Mouse (Mus musculus): Measurements from ENCODE around the gene C530025M09Rik.
A peak's percentile ranks its signal among the peaks of the same experiment; 100 is the strongest.

The C530025M09Rik gene

DNA sequence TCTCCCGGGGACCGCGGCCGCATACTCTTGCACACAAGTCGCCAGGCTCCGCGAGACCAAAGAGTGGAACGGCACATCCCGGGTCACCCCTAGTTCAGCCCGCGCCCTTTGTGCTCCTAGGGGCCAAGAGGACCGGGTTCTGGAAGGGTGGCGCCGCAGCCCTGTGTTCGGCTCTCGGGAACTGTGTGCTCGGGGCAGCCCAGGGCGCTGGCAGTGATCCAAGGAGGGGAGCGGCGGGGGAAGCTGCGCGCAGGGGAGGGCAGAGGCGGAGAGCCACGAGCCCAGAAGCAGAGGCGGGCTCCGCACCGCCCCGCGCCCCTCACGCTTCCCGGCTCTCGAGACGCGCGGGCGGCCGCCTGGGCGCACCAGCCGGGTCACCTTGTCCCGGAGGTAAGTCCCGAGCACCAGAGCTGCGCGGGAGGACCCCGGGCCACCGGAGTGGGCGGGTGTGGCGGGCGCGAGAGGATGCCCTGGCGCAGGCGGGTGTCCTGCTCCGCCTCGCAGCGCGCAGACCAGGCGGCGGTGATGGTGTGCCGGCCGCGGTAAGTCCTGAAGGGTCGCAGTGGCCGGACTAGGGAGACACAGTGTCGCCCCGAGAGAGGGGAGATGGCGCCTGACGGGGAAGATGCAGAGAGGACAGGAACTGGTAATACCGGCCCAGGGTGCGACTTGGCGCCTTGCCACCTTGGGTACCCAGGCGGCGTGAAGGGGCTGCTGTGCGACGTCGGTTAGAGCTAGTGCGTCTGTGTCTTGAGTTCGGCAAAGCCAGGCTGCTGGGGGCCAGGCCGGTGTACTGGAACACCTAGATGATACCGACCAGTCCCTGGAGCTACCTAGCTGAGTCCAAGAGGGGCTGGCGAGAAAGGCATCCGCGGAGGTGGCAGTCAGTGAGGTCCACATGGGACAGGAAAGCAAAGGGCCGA, at the start of gene C530025M09Rik:
Gene C530025M09Rik (minus strand): TSS at position 678 of the 923 bp plus-strand sequence.
- DNase-seq: peak; percentile 11

DNA sequence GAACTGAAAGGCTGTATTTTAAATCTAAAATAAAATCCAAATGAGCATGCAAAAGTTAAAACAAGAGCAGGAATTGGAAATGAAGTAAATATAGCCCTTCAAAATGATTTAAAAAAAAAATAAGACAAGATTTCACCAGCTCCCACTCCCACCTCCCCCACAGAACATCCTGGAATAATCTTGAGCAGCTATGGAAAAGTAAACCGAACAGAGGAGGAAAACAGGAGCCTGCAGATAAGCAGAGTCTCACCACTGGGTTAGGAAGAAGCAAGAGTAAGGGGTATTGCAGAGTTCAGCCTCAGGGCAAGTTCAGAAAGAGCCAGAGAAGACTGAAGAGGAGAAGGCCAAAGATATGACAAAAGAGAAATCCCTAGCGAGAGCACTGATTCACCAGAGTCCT, 46.9 kb upstream of the C530025M09Rik start:
- DNase-seq: no peak

DNA sequence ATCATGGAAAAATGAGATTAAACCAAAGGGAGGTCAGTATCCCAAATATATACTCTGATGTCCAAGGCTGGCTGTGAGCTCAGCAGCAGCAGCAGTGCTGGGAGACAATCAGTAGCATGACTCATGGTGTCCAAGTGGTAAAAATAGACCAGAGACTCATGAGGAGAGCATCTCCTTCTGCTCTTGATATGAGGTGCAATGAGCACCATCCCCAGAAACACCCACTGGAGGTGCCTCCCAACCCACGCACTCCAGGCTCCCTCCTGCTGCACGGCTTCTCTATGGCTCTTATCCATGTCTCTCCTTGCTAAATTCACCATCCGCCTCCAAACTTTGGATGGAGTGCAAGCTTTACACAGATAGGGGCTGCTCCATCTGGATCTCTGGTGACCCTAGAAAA, 42.3 kb upstream of the C530025M09Rik start:
- no peak for DNase-seq

DNA sequence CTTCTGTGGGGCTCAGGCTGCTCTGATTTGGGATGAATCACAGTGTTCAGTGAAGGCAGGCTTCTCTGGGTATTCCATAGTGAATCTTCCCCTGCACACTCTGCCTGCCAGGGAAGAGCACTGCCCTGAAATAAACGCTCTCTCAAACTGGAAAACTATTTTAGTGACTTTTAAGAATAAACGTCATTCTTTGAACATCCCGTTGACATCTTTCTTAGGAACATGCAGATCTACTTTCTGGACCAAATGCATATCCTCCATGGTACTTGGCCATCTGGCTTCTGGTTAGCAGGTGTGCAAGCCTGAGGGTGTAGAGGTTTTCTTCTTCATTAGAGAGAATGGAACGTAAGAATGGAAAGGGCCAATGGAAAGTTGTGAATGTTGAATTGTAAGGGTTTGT, 41.5 kb upstream of the C530025M09Rik start:
- DNase-seq: no peak

DNA sequence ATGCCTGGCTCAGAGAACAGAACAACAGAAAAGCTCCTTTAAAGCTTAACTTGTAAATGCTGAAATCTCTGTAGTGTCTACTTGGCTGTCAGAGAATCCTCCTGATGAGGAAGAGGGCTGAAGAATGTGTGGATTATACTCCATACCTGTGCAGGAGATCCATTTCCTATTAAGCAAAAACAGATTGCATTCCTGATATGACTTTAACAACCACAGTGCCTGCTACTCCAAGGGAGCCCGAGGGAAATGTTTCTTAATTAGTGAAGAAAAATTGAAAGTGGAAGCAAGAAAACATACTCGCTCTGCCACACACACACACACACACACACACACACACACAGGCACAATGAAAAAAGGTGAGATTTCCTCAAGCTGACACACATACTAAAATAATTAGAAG, 39.5 kb upstream of the C530025M09Rik start:
- DNase-seq: no peak

DNA sequence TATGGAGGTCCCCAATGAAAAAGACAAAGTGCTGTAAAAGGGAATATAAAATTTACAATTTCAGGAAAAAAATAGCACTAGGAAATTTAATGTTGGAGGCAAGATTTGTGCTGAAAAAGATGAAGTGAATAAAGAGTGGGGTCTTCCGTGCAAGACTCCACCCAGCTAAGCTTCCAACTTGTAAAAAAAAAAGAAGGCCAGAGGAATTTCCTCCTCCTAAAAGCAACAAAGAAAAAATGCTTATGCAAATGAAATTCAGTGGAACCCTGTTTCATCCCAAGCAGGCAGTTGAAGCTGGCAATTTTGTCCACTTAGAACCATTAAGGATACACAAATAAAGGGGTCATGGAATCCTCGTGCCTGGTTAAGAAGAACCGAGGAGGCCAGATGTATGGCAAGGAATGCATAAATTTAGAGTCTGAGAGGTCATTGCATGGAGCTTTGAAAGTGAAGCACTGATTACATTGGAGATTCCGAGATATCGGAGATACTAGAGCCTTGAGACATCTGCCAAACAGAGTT, 35.0 kb upstream of the C530025M09Rik start:
- DNase-seq: no peak

DNA sequence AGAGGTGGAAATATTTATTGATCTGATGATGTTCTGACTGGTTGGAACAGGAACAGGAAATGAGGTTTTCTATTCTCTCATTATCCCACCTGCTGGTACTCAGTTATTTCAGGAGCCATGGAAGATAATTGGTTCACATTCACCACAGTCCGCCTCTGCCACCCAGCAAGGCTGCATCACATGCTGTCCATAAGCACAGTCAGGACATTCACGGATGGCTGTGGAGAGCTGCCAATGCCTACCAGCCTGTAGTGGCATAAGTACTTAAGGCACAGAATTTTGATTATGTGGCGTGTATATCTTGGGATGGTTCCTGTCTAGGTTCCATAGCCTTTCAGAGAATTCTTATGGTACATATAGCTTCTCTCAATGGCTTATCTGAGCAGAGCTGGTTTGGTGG, 30.0 kb upstream of the C530025M09Rik start:
- DNase-seq: no peak

DNA sequence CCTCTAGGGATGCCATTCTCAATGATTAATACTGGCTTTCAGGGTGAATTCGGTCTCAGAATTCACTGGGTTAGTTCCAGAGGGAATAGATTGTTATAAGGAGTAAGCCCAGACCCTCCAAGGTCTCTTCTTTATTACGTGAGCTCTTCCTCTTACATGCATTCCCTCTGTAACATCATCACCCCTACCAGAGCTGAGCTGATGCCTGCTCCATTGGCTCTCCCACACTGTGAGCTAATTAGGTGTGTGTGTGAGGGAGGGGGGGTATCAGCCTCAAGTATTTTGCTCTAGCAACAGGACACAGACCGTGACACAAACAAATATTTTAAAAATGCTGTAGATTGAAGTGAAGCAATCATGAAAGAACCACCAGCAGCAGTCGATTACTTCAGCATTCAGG, 17.8 kb upstream of the C530025M09Rik start:
- no peak for DNase-seq

DNA sequence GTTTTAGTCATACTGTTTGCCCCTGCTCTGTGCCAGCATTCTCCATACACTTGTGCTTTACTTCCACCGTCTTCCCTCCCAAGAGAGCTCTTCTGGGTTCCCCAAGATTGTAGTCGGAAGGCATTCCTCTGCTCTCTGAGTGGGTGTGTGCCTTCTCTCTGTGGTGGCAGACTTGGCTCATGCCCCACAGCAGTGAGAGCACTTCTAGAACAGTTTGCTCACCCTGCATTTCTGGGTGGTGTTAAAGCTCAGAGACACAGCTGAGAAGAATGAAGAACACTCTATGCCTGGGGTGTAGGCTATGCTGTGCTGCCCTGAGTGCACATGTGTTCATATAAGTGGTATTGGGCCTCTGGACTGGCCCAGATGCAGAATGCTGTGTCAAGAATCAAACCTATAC, 13.6 kb upstream of the C530025M09Rik start:
- DNase-seq: peak; percentile 48

DNA sequence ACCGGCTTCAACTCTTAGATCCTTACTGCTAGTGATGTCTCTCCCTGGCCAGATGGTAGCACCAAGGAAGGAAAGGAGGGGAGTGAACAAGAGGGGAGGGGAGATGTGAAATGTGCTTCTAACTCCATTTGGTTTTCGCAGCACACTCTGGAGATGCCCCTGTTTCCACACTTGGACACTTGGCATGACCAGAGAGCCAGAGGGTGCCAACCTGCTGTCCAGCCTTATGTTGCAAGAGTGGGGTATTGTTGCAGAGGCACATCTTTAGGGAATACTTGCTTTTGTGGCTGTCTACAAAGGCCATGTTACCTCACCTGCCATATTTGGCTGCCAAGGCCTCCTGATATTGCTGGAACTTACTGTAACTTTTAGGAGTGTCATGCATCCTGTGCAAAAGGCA, 8.7 kb upstream of the C530025M09Rik start:
- DNase-seq: no peak

DNA sequence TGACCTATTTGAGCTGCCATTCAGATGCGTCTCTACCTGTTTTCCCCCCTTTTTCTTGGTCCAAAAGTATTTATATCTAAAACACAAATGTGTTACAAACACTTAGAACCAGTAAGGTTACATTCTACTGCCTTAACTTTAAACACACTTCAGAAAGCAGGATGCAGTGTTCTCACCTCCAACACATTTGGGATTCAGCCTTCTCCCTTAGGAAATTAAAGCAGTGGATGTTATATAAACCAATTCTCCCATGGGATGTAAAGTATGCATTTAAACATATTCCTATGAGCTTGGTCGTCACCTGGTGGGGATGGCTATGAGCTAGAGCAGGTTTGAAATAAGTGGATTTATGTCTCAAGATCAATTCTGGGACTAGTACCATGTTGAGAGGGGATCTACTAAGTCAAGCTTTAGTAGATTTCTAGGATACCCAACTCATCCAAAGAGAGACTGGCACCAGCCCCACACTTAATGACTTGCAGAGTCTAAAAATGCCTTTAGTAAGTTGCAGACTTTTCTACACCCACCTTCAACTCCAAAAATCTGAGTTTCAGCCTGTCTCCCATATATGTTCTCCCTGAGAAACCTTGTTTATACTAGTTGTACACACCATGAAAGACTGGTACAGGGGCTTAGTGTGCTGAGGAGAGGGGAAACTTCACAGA, 5.6 kb upstream of the C530025M09Rik start:
- no peak for DNase-seq

DNA sequence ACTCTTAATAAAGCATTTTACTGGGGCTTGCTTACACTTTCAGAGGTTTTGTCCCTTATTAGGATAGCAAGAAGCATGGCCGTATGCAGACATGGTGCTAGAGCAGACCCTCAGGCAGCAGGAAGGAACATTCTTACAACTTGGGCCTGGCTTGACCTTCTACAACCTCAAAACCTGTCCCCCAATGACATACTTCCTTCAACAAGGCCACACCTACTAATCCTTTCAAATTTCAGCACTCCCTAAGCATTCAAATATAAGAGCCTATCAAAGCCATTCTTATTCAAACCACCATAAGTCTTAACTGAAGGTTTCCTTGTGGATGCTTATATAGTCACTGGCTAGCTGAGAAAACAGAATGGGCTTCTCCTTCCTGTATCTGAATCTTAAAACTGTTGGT, 4.1 kb upstream of the C530025M09Rik start:
- no peak for DNase-seq

DNA sequence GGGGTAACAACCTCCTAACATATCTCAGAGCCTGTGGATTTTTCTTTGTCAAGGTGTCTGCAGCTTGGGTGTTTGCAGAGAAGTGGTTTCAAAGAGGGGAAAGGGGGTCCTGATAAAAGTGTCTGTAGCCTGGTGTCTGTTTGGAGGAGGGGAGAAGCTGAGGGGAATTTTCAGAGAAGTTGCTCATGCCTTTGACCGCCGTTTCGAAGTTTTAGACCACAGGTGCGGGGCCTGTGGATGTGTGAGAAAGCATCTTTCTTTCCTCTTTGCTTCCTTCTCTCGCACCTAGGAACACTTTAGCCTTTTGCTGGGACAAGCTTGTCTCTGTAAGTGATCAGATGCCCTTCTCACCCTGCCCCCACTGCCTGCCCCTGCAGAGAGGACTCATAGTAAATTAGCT, 1.3 kb upstream of the C530025M09Rik start:
- no peak for DNase-seq

DNA sequence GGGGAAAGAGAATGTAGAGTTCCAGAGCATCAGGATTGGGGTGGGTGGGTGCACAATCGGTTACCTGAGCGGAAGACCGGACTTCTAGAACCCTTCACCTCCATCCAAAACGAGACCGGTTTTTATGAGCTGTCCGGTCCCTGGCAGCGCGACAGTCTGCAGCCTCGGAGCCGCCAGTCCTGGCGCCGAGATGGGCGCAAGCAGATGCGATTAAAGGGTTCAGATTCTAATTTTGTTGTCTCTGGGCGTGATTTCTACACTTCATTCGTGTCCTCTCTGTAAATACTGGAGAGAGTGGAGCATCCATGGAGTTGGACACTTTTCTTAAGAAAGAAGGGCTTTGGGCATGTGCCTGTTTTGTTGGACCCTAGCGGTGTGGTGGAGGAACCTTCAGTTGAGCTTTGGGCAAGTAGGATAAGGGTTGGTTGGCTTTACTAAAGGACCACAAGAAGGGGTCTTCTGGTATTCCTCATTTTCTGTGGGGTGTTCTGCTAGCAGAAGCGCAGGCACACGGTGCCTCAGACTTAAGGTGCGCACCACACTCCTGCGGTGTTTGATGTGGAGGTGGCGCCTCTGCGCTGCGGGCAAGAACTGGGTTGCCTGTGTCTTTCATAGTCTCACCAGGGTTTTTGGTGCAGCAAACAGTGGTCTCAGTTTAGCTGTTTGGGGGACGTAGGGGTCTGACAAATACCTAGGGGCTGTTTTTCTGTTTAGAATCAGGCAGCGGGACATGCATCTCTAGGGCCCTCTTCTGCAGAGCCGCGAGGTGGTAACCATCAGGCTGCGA, 639 bp upstream of the C530025M09Rik start:
- DNase-seq: no peak

DNA sequence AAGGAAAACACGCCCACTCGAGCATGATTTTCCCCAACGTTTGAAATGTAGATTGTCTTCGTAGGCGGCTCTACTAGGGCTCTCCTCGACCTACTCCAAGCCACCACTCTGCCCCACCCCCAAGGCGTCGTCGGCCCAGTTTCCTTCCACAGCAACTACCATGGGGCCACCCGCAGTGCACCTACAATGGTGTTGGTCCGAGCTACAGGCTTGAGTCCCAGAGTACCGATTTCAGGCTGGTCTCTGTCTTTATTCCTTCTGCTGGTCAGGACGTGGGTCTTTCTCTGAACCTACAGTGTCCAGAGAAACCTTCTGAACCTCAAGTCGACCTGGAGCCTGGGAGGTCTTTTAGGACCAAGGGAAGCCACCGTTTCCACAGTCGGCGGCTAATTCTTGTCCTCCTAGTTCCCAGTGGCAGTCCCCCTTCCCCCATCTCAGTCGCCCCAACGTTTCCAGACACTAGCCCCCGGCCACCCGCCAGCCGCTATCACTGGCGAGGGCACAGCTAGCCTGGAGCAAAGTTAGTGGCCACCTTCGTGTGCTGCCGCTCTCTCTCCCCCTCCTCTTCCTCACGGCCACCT, 968 bp downstream of the C530025M09Rik start:
- no peak for DNase-seq

DNA sequence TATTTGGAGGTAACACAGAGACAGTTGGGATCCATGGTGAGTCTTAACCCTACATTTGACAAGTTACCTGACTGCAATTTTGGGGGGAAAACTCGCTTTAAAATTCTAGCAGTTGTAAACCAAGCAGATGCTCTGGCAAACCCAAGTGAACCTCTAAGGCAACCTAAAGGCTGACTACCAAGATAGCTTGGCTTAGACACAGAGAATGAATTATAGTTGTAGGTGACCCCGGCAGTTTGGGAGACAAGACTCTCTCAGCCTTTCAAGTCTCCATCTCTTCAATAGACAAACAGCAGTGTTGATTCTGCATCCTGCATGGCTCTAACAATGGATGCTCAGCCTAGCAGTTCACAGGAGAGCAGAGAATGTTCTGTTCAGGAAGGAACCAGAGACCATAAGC, 2.1 kb downstream of the C530025M09Rik start, which contains the start of gene Syndig1:
Gene Syndig1 (plus strand): TSS at position 301 of the 400 bp plus-strand sequence.
- DNase-seq: no peak

DNA sequence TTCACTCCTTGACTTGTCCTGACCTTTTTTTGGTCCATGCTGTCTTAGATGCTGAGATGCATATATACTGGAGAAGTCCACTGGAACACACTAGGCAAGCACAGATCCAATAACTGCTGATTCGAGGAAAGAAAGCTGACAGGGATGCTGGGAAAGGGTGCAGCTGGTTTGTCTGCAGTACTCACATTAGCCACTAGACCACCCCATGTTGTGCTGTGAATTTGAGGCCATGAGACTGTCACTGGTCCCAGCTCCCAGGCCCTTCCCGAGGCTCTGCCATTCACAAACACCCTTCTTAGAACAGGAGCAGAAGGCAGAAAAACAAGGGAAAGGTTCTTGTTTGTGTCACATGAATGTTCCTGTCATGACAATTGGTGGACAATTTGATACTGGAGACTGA, 10.8 kb downstream of the C530025M09Rik start:
- no peak for DNase-seq

DNA sequence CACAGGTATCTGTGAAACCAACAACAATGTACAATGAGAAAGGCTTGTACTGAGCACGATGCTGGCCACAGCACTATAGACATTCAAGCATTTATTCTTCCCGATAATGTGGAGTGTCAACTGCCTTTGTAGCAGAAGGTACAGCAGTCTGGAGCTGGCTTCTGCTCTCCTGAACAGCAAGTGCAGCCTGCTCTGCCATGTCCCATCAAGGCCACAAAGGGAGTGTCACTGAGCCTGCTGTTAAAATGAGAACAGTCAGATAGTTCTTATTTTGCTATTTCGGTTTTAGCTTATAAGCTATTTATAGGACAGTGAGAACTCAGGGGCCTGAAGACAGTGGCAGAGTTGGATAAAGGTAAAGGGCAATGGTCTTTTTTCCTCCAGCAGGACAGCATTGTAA, 11.3 kb downstream of the C530025M09Rik start:
- no peak for DNase-seq

DNA sequence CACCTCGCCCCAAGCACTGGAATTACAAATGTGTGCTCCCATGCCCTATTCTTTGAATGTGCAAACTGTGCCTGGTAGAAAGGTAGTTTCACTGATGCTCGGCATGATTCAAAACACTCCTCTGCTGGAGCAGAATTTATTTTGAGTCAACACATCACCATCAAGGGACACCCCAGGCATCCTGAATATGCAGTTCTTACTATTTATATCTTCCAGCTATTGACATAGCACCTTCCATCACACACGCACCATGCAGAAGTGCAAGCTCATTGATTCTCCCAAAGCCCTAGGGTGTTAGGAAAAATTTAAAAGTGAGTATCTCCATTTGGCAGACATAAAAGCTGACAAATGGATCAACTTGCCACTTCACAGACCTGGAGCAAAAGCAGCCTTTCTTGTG, 12.6 kb downstream of the C530025M09Rik start:
- DNase-seq: no peak

DNA sequence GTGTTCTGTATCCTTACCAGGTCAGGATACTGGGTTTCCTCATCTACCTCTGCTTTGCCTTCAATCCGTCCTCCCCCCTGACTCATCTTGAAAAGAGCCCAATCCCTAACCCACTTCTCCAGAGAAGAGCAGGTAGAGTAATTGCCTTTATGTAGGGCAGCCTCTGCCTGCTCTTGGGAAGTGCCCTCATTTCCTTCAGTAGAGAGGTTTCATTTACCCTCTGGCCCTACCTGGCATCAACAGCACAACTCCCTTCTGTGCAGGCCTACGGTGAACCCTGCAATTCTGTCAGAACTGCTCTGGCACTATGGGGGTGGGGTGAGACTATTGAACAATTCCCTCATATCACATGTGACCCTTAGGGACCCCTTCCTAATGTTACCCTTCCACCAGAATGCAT, 18.1 kb downstream of the C530025M09Rik start:
- DNase-seq: no peak

DNA sequence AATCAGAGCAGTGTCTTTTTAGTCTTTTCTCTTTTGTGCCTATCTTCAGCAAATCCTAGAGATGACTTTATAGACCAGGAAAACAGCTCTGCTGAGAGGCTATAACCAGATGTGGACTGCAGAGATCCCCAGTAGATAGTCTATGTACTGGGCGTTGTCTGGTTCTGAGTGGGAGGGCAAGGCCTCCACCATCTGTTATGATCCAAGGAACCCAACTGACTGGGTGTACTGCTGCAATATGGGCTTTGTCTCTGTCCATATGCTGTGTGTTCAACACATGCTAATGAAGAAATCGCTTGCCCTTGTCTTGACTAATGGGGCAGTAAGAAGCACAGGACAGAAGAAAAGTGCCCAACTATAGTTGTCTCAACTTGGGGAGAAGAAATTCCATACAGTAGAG, 25.8 kb downstream of the C530025M09Rik start:
- DNase-seq: no peak

DNA sequence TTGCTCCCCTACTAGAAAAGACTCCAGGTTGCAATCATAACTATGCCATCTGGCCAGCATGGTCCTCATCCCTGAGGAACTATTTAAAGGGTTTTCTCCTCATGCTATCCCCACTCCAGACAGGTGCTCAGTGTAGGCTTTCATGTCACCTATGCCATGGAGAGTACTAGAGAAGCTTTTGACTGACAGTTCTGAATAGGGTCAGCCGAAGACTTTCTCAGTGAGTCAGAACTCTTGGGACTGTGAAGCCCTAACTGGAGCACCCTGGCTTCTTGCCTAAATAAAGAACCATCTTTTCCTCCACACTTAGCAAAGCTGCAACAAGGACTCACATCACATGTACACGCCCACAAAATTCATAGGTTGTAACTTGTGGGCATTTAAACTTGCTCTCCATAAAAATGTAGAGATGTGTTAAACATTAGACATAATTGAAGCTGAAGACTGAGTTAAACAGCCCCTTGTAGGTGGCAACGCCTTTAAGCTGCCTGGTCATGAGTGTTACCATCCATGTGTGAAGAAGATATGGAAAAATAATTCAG, 26.3 kb downstream of the C530025M09Rik start:
- no peak for DNase-seq

Data from lung, postnatal 14 days (tissue).